Mouse (Mus musculus) cortical plate, adult 2 months (tissue): ENCODE results near the gene Tmem107.

Experiments used
- CTCF ChIP-seq: fragments of 200-500 bp; IDR thresholded peaks from 2 replicates; pipeline ENCODE4 v1.5.1; 2011; ENCODE audit warnings: mild to moderate bottlenecking, control low read depth, low read length; ENCODE audit not compliant: insufficient read depth; ENCODE audit errors: extremely low read depth
- POLR2A ChIP-seq: fragments of 200-500 bp; IDR thresholded peaks from 2 replicates; pipeline ENCODE4 v1.6.1; 2011; ENCODE audit warnings: mild to moderate bottlenecking, low read length, control low read depth; ENCODE audit not compliant: insufficient read depth; ENCODE audit errors: extremely low read depth

- TF ChIP-seq POLR2A, result peak; percentile 98
- TF ChIP-seq CTCF, result no peak
These were observed 24.3 kb downstream of the Tmem107 start, which contains the start of gene Per1 for GRCm38 (mm10) chr11:69094697-69095429.
